Mouse (Mus musculus) embryonic facial prominence, embryonic 15.5 days (tissue): ENCODE data around the gene Gpx7. TPM values are rescaled to one million over a fixed set of nuclear protein-coding genes. Genes with fewer than 3 reads are reported as not detected.

ENCODE experiments used
- ATAC-seq: fragments of 200-750 bp; cut with Nextera tagmentation; 2 replicates; pipeline ENCODE4 v1.8.0; 2017; ENCODE audit warnings: low read depth, moderate TSS enrichment; ENCODE audit not compliant: insufficient number of reproducible peaks, low FRiP score, low TSS enrichment
- H3K27ac ChIP-seq: fragments of 300-500 bp; sonication (generic); replicated peaks from 2 replicates; pipeline ENCODE4 v1.5.1; 2015; ENCODE audit warnings: mild to moderate bottlenecking, inconsistent platforms
- H3K27me3 ChIP-seq: fragments of 300-500 bp; sonication (generic); 2 replicates; pipeline ENCODE4 v1.6.1; 2015; ENCODE audit warnings: inconsistent platforms
- H3K36me3 ChIP-seq: fragments of 300-500 bp; sonication (generic); 2 replicates; pipeline ENCODE4 v1.6.1; 2015; ENCODE audit warnings: mild to moderate bottlenecking, inconsistent platforms
- H3K4me1 ChIP-seq: fragments of 300-500 bp; sonication (generic); 2 replicates; pipeline ENCODE4 v1.6.1; 2015; ENCODE audit warnings: inconsistent platforms
- H3K4me2 ChIP-seq: fragments of 300-500 bp; sonication (generic); replicated peaks from 2 replicates; pipeline ENCODE4 v1.6.1; 2015; ENCODE audit warnings: mild to moderate bottlenecking, inconsistent platforms
- H3K4me3 ChIP-seq: fragments of 300-500 bp; sonication (generic); replicated peaks from 2 replicates; pipeline ENCODE4 v1.5.1; 2015; ENCODE audit warnings: mild to moderate bottlenecking, inconsistent platforms
- H3K9ac ChIP-seq: fragments of 300-500 bp; sonication (generic); 2 replicates; pipeline ENCODE4 v1.6.1; 2015; ENCODE audit warnings: inconsistent platforms
- H3K9me3 ChIP-seq: fragments of 300-500 bp; sonication (generic); replicated peaks from 2 replicates; pipeline ENCODE4 v1.6.1; 2016; ENCODE audit warnings: inconsistent platforms
- WGBS: fragments of 180-500 bp; shearing (Covaris S2); methylation state at CpG from one replicate; pipeline ENCODE4 v1.1.7; 2015; 5-methylcytosine and 5-hydroxymethylcytosine counted together
- polyA plus RNA-seq: library from polyadenylated mRNA; unstranded; fragments of >200 nt; fragmentation: Nextera tagmentation; extraction: Ambion mirVana; gene quantifications from 2 replicates; pipeline ENCODE4 v1.2.1, GENCODE M21; 2015

Gene Gpx7
- polyA plus RNA-seq, 1 experiment from 2014 or later, result 114 TPM

DNA sequence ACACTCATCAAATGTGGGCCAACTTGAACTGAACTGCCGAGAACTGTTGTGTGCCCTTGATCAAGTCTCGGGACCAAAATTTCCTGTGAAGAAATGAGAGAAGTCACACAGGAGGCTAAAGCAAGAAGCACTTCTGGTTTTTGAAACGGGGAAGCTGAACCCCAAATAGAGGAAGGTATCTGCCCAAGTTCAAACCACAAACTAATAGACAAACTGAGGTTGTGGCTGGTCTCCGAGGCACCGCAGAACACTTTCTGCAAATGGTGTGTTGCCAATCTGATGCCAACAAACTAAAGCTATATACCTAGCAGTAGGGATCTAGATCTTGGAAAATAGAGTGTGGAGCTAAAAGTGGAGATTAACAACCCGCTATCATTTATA is 21.6 kb upstream of the Gpx7 start:
- Histone ChIP-seq H3K4me2 (no peak overlapping the region), H3K4me1 (peaks cover 10% of the 10 kb centered on the region; the same call in 1 of the 2 replicates), H3K27ac (no peak overlapping the region), H3K4me3 (no peak overlapping the region), H3K9ac (no peak overlapping the region), H3K27me3 (no peaks in the 10 kb centered on the region), H3K9me3 (no peaks in the 10 kb centered on the region), H3K36me3 (no peaks in the 10 kb centered on the region)
- no peak for ATAC-seq
- WGBS, result 82% methylated on average over 6 of the region's 6 CpGs

DNA sequence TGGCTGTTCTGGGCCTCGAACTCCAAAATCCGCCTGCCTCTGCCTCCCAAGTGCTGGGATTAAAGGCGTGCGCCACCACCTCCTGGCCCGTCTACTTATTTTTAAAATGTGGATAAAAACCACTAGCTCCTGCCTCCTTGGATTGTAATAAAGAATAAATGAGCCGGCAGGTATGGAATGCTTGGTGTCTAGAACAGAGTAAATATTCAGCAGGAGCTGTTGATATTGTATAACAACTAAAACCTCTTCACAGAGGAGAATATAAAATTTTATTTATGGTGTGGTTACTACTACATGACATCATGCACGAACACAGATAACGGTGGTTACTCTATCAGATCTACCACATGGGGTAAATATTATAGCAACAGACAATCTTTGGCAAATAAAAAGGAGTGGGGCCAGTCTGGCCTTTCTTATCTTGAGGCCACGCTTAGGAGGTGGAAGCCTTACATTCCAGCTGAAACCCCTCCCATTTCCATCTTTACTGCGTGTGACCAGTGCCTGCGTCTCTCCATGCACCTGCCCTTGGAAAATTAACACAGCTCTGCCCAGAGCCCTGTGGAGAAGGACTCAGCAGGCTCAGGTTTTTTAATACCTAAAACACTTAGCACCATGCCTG is 21.1 kb upstream of the Gpx7 start:
- no peaks in the 10 kb centered on the region for H3K9me3 ChIP-seq
- 73% methylated on average over 11 of the region's 11 CpGs for WGBS
- H3K4me3 ChIP-seq, result no peak overlapping the region
- H3K4me1 ChIP-seq, result peaks cover 10% of the 10 kb centered on the region; the same call in 1 of the 2 replicates
- no peak for ATAC-seq
- H3K9ac ChIP-seq, result no peak overlapping the region
- no peaks in the 10 kb centered on the region for H3K27me3 ChIP-seq
- H3K27ac ChIP-seq, result no peak overlapping the region
- H3K4me2 ChIP-seq, result no peak overlapping the region
- no peaks in the 10 kb centered on the region for H3K36me3 ChIP-seq

DNA sequence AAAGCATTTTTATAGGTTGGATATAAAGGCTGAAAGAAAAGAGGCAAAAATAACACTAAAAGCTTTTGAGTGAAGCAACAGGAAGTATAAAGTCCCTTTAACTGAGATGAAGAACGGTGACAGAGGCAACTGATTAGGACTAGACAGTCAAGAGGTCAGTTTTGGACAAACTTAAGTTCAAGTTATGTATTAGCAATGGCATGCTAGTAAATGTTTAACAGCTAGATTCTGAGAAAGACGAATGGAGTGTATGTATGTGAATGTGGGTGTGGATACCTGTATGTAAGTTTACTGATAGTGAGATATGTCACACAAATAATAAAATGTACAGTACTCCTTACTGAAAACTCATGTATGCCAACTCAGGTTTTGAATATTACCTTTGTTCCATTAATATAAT is 17.8 kb upstream of the Gpx7 start:
- no peaks in the 10 kb centered on the region for H3K36me3 ChIP-seq
- WGBS, result 75% methylated on average over 2 of the region's 2 CpGs
- no peak overlapping the region for H3K4me2 ChIP-seq
- H3K27me3 ChIP-seq, result no peaks in the 10 kb centered on the region
- no peaks in the 10 kb centered on the region for H3K9me3 ChIP-seq
- no peak overlapping the region for H3K9ac ChIP-seq
- ATAC-seq, result no peak
- no peak overlapping the region for H3K4me3 ChIP-seq
- H3K4me1 ChIP-seq, result no peaks in the 10 kb centered on the region
- H3K27ac ChIP-seq, result no peak overlapping the region

DNA sequence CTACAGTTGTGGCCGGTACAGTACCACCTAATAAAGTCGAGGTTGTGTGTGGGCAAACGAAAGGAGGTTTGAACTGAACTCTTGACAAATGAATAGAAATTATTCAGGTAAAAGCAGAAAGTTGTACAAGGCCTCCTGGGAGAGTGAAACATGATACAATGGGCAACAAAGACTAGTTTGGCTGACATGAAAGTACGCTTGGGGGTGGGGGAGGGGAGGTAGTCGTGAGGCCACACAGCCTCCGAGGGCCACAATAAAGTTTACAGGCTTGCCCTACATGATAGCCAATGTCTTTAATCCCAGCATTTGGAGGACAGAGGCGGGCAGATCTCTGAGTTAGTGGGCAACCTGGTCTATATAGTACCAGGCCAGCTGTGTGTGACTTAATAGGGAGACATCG is 860 bp upstream of the Gpx7 start:
- Histone ChIP-seq H3K4me3 (no peak overlapping the region), H3K9me3 (no peaks in the 10 kb centered on the region), H3K4me2 (0 out of 2 replicates have a peak overlapping the region, but pooled peaks have one; percentile 12), H3K27ac (no peak overlapping the region), H3K9ac (no peak overlapping the region), H3K27me3 (no peaks in the 10 kb centered on the region), H3K36me3 (no peaks in the 10 kb centered on the region), H3K4me1 (peaks cover 21% of the 10 kb centered on the region)
- WGBS, result 31% methylated on average over 8 of the region's 8 CpGs
- ATAC-seq, result no peak

GRCm38 (mm10) chr4:108406138-108406860 is 462 bp downstream of the Gpx7 start:
- H3K9me3 ChIP-seq, result no peaks in the 10 kb centered on the region
- H3K4me3 ChIP-seq, result peak overlapping the region; percentile 58
- H3K9ac ChIP-seq, result peak overlapping the region; percentile 64
- H3K36me3 ChIP-seq, result peaks cover 4% of the 10 kb centered on the region; the same call in 1 of the 2 replicates
- H3K4me2 ChIP-seq, result peak overlapping the region; percentile 84
- H3K27me3 ChIP-seq, result no peaks in the 10 kb centered on the region
- WGBS, result 2% methylated on average over 52 of the region's 52 CpGs
- peak; percentile 82 for ATAC-seq
- H3K27ac ChIP-seq, result peak overlapping the region; percentile 91
- H3K4me1 ChIP-seq, result peaks cover 21% of the 10 kb centered on the region

- ATAC-seq, result peak; percentile 80
- 65% methylated on average over 3 of the region's 3 CpGs for WGBS
Measured at GRCm38 (mm10) chr4:108405766-108406137, 1.0 kb downstream of the Gpx7 start.

GRCm38 (mm10) chr4:108403861-108404635 is 2.7 kb downstream of the Gpx7 start:
- H3K36me3 ChIP-seq, result peaks cover 23% of the 10 kb centered on the region
- H3K9me3 ChIP-seq, result no peaks in the 10 kb centered on the region
- no peak overlapping the region for H3K4me3 ChIP-seq
- 82% methylated on average over 8 of the region's 8 CpGs for WGBS
- H3K27ac ChIP-seq, result no peak overlapping the region
- H3K9ac ChIP-seq, result no peak overlapping the region
- H3K4me2 ChIP-seq, result no peak overlapping the region
- ATAC-seq, result no peak
- H3K27me3 ChIP-seq, result no peaks in the 10 kb centered on the region
- peaks cover 21% of the 10 kb centered on the region for H3K4me1 ChIP-seq

More at GRCm38 (mm10) chr4:108405766-108406137, 1.0 kb downstream of the Gpx7 start:
- H3K9me3 ChIP-seq, result no peaks in the 10 kb centered on the region
- H3K27me3 ChIP-seq, result no peaks in the 10 kb centered on the region
- peak overlapping the region; percentile 91 for H3K27ac ChIP-seq
- H3K4me2 ChIP-seq, result peak overlapping the region; percentile 84
- peaks cover 21% of the 10 kb centered on the region for H3K4me1 ChIP-seq
- H3K36me3 ChIP-seq, result peaks cover 9% of the 10 kb centered on the region; the same call in 1 of the 2 replicates
- H3K4me3 ChIP-seq, result peak overlapping the region; percentile 58
- H3K9ac ChIP-seq, result peak overlapping the region; percentile 64

- WGBS, result 72% methylated on average over 10 of the region's 10 CpGs
- no peak overlapping the region for H3K4me3 ChIP-seq
- H3K36me3 ChIP-seq, result peaks cover 23% of the 10 kb centered on the region
- 0 out of 2 replicates have a peak, but pooled peaks cover 2% of the 10 kb centered on the region for H3K4me1 ChIP-seq
- H3K9me3 ChIP-seq, result no peaks in the 10 kb centered on the region
- ATAC-seq, result no peak
- H3K4me2 ChIP-seq, result no peak overlapping the region
- no peaks in the 10 kb centered on the region for H3K27me3 ChIP-seq
- H3K9ac ChIP-seq, result no peak overlapping the region
- no peak overlapping the region for H3K27ac ChIP-seq
Measured at GRCm38 (mm10) chr4:108400395-108400794, 6.4 kb downstream of the Gpx7 start.

GRCm38 (mm10) chr4:108394236-108394635 is 12.5 kb downstream of the Gpx7 start:
- H3K4me2 ChIP-seq, result no peak overlapping the region
- no peaks in the 10 kb centered on the region for H3K36me3 ChIP-seq
- H3K4me3 ChIP-seq, result no peak overlapping the region
- H3K9ac ChIP-seq, result no peak overlapping the region
- no peak for ATAC-seq
- H3K27me3 ChIP-seq, result no peaks in the 10 kb centered on the region
- no peak overlapping the region for H3K27ac ChIP-seq
- no peaks in the 10 kb centered on the region for H3K4me1 ChIP-seq
- no peaks in the 10 kb centered on the region for H3K9me3 ChIP-seq

- Histone ChIP-seq H3K4me3 (no peak overlapping the region), H3K27me3 (no peaks in the 10 kb centered on the region), H3K4me2 (no peak overlapping the region), H3K36me3 (no peaks in the 10 kb centered on the region), H3K4me1 (peaks cover 4% of the 10 kb centered on the region; the same call in 1 of the 2 replicates), H3K9ac (no peak overlapping the region), H3K9me3 (no peaks in the 10 kb centered on the region), H3K27ac (no peak overlapping the region)
- no peak for ATAC-seq
- WGBS, result 88% methylated on average over 2 of the region's 2 CpGs
Measured at GRCm38 (mm10) chr4:108392558-108392957, 14.2 kb downstream of the Gpx7 start.

GRCm38 (mm10) chr4:108391124-108391523 is 15.6 kb downstream of the Gpx7 start:
- no peaks in the 10 kb centered on the region for H3K36me3 ChIP-seq
- WGBS, result 71% methylated on average over 5 of the region's 5 CpGs
- no peak overlapping the region for H3K4me3 ChIP-seq
- no peak overlapping the region for H3K9ac ChIP-seq
- H3K27me3 ChIP-seq, result no peaks in the 10 kb centered on the region
- no peak overlapping the region for H3K27ac ChIP-seq
- no peak overlapping the region for H3K4me2 ChIP-seq
- ATAC-seq, result no peak
- H3K9me3 ChIP-seq, result no peaks in the 10 kb centered on the region
- H3K4me1 ChIP-seq, result peaks cover 4% of the 10 kb centered on the region; the same call in 1 of the 2 replicates
